Mouse (Mus musculus) hindbrain, embryonic 16.5 days (tissue): ENCODE results near the gene Ifnb1. TPM values are rescaled to one million over a fixed set of nuclear protein-coding genes. Genes with fewer than 3 reads are reported as not detected.
"Not testable (repeated sequence)": the region's sequence is repeated elsewhere in the genome, so short reads cannot be mapped to it uniquely, and the experiment has no call there.

Experiments
- ATAC-seq: fragments of 200-750 bp; cut with Nextera tagmentation; 2 replicates; pipeline ENCODE4 v1.8.0; 2017; ENCODE audit warnings: moderate TSS enrichment, moderate library complexity
- H3K27ac ChIP-seq: fragments of 300-500 bp; sonication (generic); 2 replicates; pipeline ENCODE4 v1.5.1; 2014; ENCODE audit warnings: low read depth, mild to moderate bottlenecking, control low read depth, low read length, moderate library complexity
- H3K27me3 ChIP-seq: fragments of 300-500 bp; sonication (generic); replicated peaks from 2 replicates; pipeline ENCODE4 v1.6.1; 2014; ENCODE audit warnings: low read length; ENCODE audit not compliant: control insufficient read depth, insufficient read depth
- H3K36me3 ChIP-seq: fragments of 300-500 bp; sonication (generic); 2 replicates; pipeline ENCODE4 v1.6.1; 2014; ENCODE audit warnings: mild to moderate bottlenecking, low read length, moderate library complexity, mixed read lengths; ENCODE audit not compliant: control insufficient read depth, insufficient read depth
- H3K4me1 ChIP-seq: fragments of 300-500 bp; sonication (generic); 2 replicates; pipeline ENCODE4 v1.6.1; 2014; ENCODE audit warnings: low read depth, low read length; ENCODE audit not compliant: control insufficient read depth, insufficient read depth
- H3K4me2 ChIP-seq: fragments of 300-500 bp; sonication (generic); 2 replicates; pipeline ENCODE4 v1.6.1; 2014; ENCODE audit warnings: mild to moderate bottlenecking, low read length, control low read depth, moderate library complexity
- H3K4me3 ChIP-seq: fragments of 300-500 bp; sonication (generic); 2 replicates; pipeline ENCODE4 v1.5.1; 2014; ENCODE audit warnings: mild to moderate bottlenecking, low read length, control low read depth, moderate library complexity
- H3K9ac ChIP-seq: fragments of 300-500 bp; sonication (generic); 2 replicates; pipeline ENCODE4 v1.6.1; 2014; ENCODE audit warnings: low read depth, mild to moderate bottlenecking, control low read depth, low read length, moderate library complexity
- H3K9me3 ChIP-seq: fragments of 300-500 bp; sonication (generic); 2 replicates; pipeline ENCODE4 v1.6.1; 2014; ENCODE audit warnings: mild to moderate bottlenecking, low read length, moderate library complexity; ENCODE audit not compliant: control insufficient read depth
- WGBS: fragments of 180-500 bp; shearing (Covaris S2); extraction: QIAGEN DNeasy Blood & Tissue Kit; methylation state at CpG from one replicate; pipeline ENCODE4 v1.1.7; 2014; 5-methylcytosine and 5-hydroxymethylcytosine counted together
- polyA plus RNA-seq: library from polyadenylated mRNA; unstranded; fragments of >200 nt; fragmentation: Nextera tagmentation; extraction: Ambion mirVana; gene quantifications from 2 replicates; pipeline ENCODE4 v1.2.1, GENCODE M21; 2015

Ifnb1 gene
- polyA plus RNA-seq = not detected in 2 replicates

DNA sequence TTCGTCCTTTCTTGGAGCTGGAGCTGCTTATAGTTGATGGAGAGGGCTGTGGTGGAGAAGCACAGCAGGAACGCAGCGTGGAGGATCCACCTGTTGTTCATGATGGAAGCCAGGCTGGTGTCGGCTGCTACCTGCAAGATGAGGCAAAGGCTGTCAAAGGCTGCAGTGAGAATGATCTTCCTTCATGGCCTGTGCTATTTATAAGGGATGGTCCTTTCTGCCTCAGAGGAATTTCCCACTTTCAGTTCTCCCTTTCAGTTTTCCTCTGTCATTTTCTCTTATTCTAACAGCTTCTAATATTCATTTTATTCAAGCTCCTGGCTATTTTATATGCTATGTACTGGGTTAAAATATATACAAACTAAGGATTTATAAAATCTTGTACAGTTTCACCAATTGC lies at the start of gene Ifnb1:
TSS of gene Ifnb1 (minus strand) at position 101 of the 400 bp plus-strand sequence.
- WGBS = 94% methylated on average over 4 of the region's 4 CpGs

DNA sequence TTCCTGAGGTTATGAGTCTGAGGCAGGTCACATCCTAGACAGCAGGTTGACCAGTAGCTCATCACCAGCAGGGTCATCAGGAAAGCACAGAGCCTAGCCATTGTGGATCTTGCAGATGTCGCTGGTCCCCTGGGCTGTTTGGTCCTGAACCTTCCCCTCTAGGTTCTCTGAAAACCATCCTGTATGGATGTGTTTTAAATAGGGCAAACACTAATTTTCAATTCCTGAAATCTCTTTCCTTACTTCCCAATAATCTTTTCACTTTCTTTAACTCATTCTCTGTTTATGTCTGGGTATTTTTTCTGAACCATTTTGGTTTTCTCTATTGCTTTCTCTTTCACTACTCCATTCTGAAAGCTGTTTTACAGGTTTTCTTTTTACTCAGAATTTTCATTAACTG lies 49.1 kb upstream of the Ifnb1 start, which contains the start of gene Ifna14:
TSS of gene Ifna14 (minus strand) at position 101 of the 400 bp plus-strand sequence.
- ATAC-seq = no peak
- WGBS = 76% methylated on average over 1 of the region's 1 CpGs

More for the DNA sequence above, at the start of gene Ifnb1:
- no peaks in the 10 kb centered on the region for H3K36me3 ChIP-seq
- H3K4me1 ChIP-seq = no peaks in the 10 kb centered on the region
- H3K9ac ChIP-seq = no peak within 1 kb of the TSS
- H3K4me3 ChIP-seq = no peak within 1 kb of the TSS
- no peaks in the 10 kb centered on the region for H3K9me3 ChIP-seq
- no peak within 1 kb of the TSS for H3K27ac ChIP-seq
- no peak for ATAC-seq
- no peaks in the 10 kb centered on the region for H3K27me3 ChIP-seq
- no peak within 1 kb of the TSS for H3K4me2 ChIP-seq

DNA sequence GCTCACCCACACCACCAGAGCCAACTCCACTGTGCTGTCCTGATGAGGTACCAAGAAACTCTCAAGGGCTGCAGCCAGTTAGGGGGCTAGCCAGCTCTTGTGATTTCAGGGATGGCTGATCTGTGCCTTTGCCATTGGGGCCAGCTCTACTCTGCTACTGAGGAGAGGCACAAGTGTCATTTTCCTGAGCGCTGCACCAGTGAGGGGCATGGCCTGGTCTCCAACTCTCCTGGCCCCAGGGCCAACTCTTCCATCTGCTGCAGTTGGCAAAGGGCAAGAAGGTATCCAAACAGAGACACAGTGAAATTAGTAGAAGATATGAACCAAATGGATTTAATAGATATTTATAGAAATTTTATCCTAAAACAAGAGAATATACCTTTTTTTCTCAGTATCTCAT lies 39.2 kb upstream of the Ifnb1 start:
- Histone ChIP-seq H3K9ac (no peak overlapping the region), H3K36me3 (no peaks in the 10 kb centered on the region), H3K27me3 (no peaks in the 10 kb centered on the region), H3K4me2 (no peak overlapping the region), H3K4me1 (no peaks in the 10 kb centered on the region), H3K4me3 (no peak overlapping the region), H3K27ac (no peak overlapping the region), H3K9me3 (no peaks in the 10 kb centered on the region)
- 93% methylated on average over 1 of the region's 1 CpGs for WGBS
- no peak for ATAC-seq

More for the DNA sequence above, 49.1 kb upstream of the Ifnb1 start, which contains the start of gene Ifna14:
- Histone ChIP-seq H3K36me3 (no peaks in the 10 kb centered on the region), H3K27me3 (no peaks in the 10 kb centered on the region), H3K4me2 (no peak within 1 kb of the TSS), H3K9ac (no peak within 1 kb of the TSS), H3K9me3 (no peaks in the 10 kb centered on the region), H3K4me3 (no peak within 1 kb of the TSS), H3K27ac (no peak within 1 kb of the TSS), H3K4me1 (no peaks in the 10 kb centered on the region)

DNA sequence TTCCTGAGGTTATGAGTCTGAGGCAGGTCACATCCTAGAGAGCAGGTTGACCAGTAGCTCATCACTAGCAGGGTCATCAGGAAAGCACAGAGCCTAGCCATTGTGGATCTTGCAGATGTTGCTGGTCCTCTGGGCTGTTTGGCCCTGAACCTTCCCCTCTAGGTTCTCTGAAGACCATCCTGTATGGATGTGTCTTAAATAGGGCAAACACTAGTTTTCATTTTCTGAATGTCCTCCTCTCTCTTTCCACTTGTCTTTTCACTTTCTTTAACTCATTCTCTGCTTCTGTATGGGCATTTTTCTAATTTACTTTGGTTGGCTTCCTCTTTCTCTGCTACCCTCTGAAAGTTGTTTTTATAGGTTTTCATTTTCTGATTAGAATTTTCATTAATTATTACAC lies 35.6 kb upstream of the Ifnb1 start, which contains the start of gene Ifna15:
TSS of gene Ifna15 (minus strand) at position 101 of the 400 bp plus-strand sequence.
- H3K4me3 ChIP-seq, H3K27me3 ChIP-seq, H3K9me3 ChIP-seq, H3K36me3 ChIP-seq, H3K4me2 ChIP-seq, ATAC-seq, H3K4me1 ChIP-seq, H3K27ac ChIP-seq, H3K9ac ChIP-seq: not testable (repeated sequence)

DNA sequence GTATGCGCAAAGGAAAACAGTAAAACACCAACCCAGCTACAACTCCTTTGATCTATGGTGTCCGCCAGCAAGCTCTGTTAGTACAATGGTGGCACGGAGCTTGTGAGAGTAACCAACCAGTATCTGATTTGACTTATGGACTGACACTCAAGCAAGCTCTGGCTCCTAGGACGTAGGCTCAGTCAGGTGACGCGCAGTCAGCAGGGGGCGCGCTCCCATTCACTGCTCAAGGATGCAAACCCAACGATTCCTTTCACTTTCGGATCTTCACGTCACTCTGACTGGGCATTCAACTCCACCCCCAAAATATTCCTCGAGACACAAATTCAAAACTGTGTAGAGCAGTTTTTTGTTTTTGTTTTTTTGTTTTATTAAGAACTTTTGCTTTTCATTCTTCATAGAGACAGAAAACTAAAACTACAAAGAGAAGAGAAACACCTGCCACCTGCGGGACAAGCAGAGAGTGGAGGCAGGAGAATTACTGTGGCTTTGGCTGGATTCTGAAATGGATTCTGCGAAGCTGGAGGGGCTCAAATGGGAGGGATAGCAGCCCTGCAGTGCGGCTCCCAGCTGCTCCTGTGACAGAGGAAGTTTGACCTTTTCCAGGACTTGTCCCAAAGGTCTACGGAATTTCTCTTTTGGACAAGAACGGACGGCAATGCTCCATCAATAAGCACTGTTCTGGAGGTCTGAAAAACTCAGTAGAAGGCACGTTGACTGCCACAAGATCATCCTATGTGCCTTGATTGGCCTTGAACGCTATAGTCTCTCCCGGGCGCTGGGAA lies 27.8 kb upstream of the Ifnb1 start:
- no peaks in the 10 kb centered on the region for H3K4me1 ChIP-seq
- H3K9me3 ChIP-seq = no peaks in the 10 kb centered on the region
- no peaks in the 10 kb centered on the region for H3K27me3 ChIP-seq
- H3K4me3 ChIP-seq = peak overlapping the region; percentile 18
- 34% methylated on average over 22 of the region's 22 CpGs for WGBS
- no peak overlapping the region for H3K9ac ChIP-seq
- no peak overlapping the region for H3K27ac ChIP-seq
- H3K4me2 ChIP-seq = peak overlapping the region; percentile 55
- ATAC-seq = peak; percentile 48; the same call in 1 of the 2 replicates
- no peaks in the 10 kb centered on the region for H3K36me3 ChIP-seq

DNA sequence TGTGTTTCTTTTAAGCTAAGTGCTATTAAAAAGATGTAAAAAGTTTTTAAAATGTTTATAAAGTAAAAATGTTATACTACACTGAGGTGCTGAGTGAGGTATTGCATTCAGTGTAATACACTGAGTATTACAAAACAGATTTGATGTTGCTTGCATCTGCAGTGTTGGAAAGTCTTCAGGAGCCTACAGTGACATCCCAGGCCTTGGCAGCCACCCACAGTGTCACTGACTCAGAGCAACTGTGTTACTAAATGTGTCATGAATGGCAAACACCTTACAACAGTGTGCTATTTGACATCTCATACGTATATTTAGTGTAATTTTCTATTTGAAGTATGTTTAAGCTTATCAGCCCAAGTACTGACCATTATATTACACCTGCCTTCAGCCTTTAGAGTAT lies 25.4 kb upstream of the Ifnb1 start:
- H3K4me1 ChIP-seq = no peaks in the 10 kb centered on the region
- no peak overlapping the region for H3K27ac ChIP-seq
- no peak for ATAC-seq
- H3K4me3 ChIP-seq = no peak overlapping the region
- H3K9me3 ChIP-seq = no peaks in the 10 kb centered on the region
- H3K9ac ChIP-seq = no peak overlapping the region
- 69% methylated on average over 1 of the region's 1 CpGs for WGBS
- no peaks in the 10 kb centered on the region for H3K36me3 ChIP-seq
- no peak overlapping the region for H3K4me2 ChIP-seq
- no peaks in the 10 kb centered on the region for H3K27me3 ChIP-seq

DNA sequence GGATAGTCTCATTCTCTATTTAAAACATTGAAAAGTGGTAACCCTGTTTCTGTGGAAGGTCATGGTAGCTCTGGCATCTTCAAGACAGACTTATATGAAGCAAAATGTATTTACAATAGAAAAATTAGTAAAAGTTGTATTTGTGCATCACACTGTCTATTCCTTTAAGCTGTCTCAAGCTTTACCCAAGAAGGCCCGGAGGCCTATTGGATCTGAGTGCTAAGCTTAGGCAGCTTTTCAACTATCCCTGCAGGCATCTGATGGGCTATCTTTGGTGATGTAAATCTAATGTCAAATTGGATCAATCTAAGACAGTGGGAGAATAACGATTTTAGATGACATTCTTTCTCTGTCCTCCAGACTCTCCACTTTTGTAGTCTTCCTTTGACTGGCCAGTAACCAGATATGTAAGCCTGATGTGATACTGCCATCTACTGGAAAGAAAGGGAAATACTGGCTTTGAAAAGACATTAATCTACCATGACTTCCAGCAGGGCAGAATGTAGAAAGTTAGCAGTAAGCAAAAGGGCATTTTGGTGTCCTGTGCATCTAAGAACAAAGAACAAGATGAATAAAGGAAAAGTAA lies 21.2 kb upstream of the Ifnb1 start:
- Histone ChIP-seq H3K27me3 (no peaks in the 10 kb centered on the region), H3K27ac (no peak overlapping the region), H3K4me1 (no peaks in the 10 kb centered on the region), H3K4me3 (no peak overlapping the region), H3K36me3 (no peaks in the 10 kb centered on the region), H3K9ac (no peak overlapping the region), H3K4me2 (no peak overlapping the region), H3K9me3 (no peaks in the 10 kb centered on the region)
- 41% methylated on average over 2 of the region's 2 CpGs for WGBS
- ATAC-seq = peak; percentile 85

DNA sequence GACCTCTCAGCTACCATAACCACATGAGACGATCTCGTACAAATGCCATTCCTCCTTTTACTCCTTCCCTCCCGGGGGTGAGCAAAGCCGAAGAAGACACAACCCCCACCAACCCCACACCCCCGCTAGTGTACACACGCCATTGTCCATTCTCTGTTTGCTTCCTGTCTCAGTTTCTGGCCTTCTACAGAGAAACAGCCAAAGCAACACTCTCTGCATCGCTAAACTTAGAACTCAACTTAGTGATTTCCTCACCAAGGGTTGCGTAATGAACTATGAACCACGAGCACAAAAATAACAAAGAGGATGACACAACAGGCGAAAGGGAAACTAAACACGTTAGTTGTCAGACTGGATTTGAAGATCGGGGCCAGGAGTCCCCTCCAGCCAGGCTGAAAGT lies 14.8 kb upstream of the Ifnb1 start:
- Histone ChIP-seq H3K27me3 (no peaks in the 10 kb centered on the region), H3K4me2 (no peak overlapping the region), H3K36me3 (no peaks in the 10 kb centered on the region), H3K9me3 (no peaks in the 10 kb centered on the region), H3K4me1 (no peaks in the 10 kb centered on the region), H3K9ac (no peak overlapping the region), H3K4me3 (no peak overlapping the region), H3K27ac (no peak overlapping the region)
- WGBS = 80% methylated on average over 12 of the region's 12 CpGs
- ATAC-seq = no peak

DNA sequence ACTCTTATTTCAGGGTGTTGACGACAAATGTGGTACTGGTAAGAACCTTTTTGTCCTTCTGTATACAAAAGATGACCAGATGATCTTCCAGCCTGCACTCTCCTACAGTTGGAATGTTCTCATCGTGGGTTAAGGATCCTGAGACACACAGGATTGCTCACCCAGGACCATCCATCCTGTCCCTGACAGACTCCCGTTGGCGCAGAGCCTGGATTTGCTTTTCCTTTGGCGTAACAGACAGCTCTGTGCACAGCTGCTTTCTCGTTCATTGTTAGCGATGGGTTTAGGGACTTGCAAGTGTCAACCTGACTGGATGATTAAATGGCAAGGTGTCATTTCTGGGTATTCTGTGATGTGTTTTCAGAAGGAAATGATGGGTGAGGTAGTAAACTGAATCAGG lies 14.1 kb upstream of the Ifnb1 start:
- no peak overlapping the region for H3K9ac ChIP-seq
- peak; percentile 60; the same call in 1 of the 2 replicates for ATAC-seq
- no peaks in the 10 kb centered on the region for H3K27me3 ChIP-seq
- H3K4me3 ChIP-seq = no peak overlapping the region
- no peak overlapping the region for H3K27ac ChIP-seq
- no peaks in the 10 kb centered on the region for H3K4me1 ChIP-seq
- no peaks in the 10 kb centered on the region for H3K36me3 ChIP-seq
- H3K4me2 ChIP-seq = no peak overlapping the region
- H3K9me3 ChIP-seq = no peaks in the 10 kb centered on the region
- WGBS = 60% methylated on average over 7 of the region's 7 CpGs
